In genomic region chr9:35007697-35008341, GRCm38 (mm10) we compare ENCODE assay signal across 26 mouse cellular contexts.
DNase-seq lines count a peak whose midpoint lies in the region; ATAC-seq lines count a peak whose summit lies in the region.
"Had no signal": no experiment of that assay in that cellular context is flagged by ENCODE, and none has a peak within 500 bp of the region (broad histone marks: within the 10 kb centered on the region; RNA-seq: fewer than 3 reads in every experiment).

No protein-coding gene starts in this region.

- DNase-seq in embryonic facial prominence, embryonic 14.5 days (ENCODE audit: low spot score) = peak; percentile 44
- no peak for DNase-seq in embryonic facial prominence, embryonic 10.5 days (ENCODE audit: low spot score)
- DNase-seq in left cerebral cortex, postnatal 4 days = peak; percentile 23
- DNase-seq in left cerebral cortex, postnatal 14 days (ENCODE audit: low spot score in 2 of 2) = no peak
- DNase-seq in lung, postnatal 25 days (ENCODE audit: low spot score) = no peak
- peak; percentile 12 for DNase-seq in urinary bladder, postnatal 14 days (ENCODE audit: low spot score)
- DNase-seq in urinary bladder, adult 18-20 months (ENCODE audit: low spot score in 2 of 2) = no peak
- DNase-seq: adrenal gland, postnatal 10 days; adrenal gland, postnatal 36 days; cerebellum, adult 18-20 months; cerebellum, adult 9-10 months; cerebellum, postnatal 14 days; gastrocnemius, postnatal 25 days; heart, adult 18-20 months; heart, postnatal 10 days; heart, postnatal 36 days had no signal

- no peak overlapping the region for H3K9ac ChIP-seq in embryonic facial prominence, embryonic 14.5 days (ENCODE audit: low read depth, low read length)
- H3K9ac ChIP-seq in lung, embryonic 16.5 days (ENCODE audit: low read length) = no peak overlapping the region
- H3K9ac ChIP-seq: embryonic facial prominence, embryonic 12.5 days; forebrain, embryonic 12.5 days; forebrain, embryonic 15.5 days; heart, embryonic 12.5 days; heart, embryonic 15.5 days had no signal

- H3K27me3 ChIP-seq in embryonic facial prominence, embryonic 14.5 days (replicated peaks; ENCODE audit: control insufficient read depth, insufficient read depth, low read length) = no peaks in the 10 kb centered on the region
- H3K27me3 ChIP-seq in embryonic facial prominence, embryonic 10.5 days (replicated peaks; ENCODE audit: low read depth, poor library complexity, severe bottlenecking) = no peaks in the 10 kb centered on the region; the same call in 1 of the 2 replicates
- H3K27me3 ChIP-seq in lung, embryonic 16.5 days (ENCODE audit: control insufficient read depth, insufficient read depth, low read depth, low read length) = no peaks in the 10 kb centered on the region
- H3K27me3 ChIP-seq: embryonic facial prominence, embryonic 12.5 days; forebrain, embryonic 15.5 days; heart, embryonic 15.5 days; Patski had no signal

- WGBS in embryonic facial prominence, embryonic 14.5 days = 70% methylated on average over 14 of the region's 14 CpGs
- WGBS in embryonic facial prominence, embryonic 10.5 days = 84% methylated on average over 14 of the region's 14 CpGs
- 59% methylated on average over 14 of the region's 14 CpGs for WGBS in lung, embryonic 16.5 days

- H3K4me2 ChIP-seq in embryonic facial prominence, embryonic 14.5 days (ENCODE audit: low read depth, low read length) = no peak overlapping the region
- no peak overlapping the region for H3K4me2 ChIP-seq in lung, embryonic 16.5 days (ENCODE audit: low read depth, low read length)
- H3K4me2 ChIP-seq: embryonic facial prominence, embryonic 12.5 days; forebrain, embryonic 12.5 days; forebrain, embryonic 15.5 days; heart, embryonic 12.5 days; heart, embryonic 15.5 days had no signal

- H3K9me3 ChIP-seq in embryonic facial prominence, embryonic 14.5 days (ENCODE audit: control insufficient read depth, low read length) = no peaks in the 10 kb centered on the region
- no peaks in the 10 kb centered on the region for H3K9me3 ChIP-seq in embryonic facial prominence, embryonic 10.5 days
- H3K9me3 ChIP-seq in lung, embryonic 16.5 days (ENCODE audit: control insufficient read depth, low read length) = no peaks in the 10 kb centered on the region
- H3K9me3 ChIP-seq: embryonic facial prominence, embryonic 12.5 days; forebrain, embryonic 12.5 days; forebrain, embryonic 15.5 days; G1E; heart, embryonic 12.5 days; heart, embryonic 15.5 days had no signal

- H3K4me3 ChIP-seq in embryonic facial prominence, embryonic 14.5 days (ENCODE audit: low read depth, low read length) = no peak overlapping the region
- H3K4me3 ChIP-seq in embryonic facial prominence, embryonic 10.5 days = no peak overlapping the region
- H3K4me3 ChIP-seq in lung, embryonic 16.5 days (ENCODE audit: low read length) = no peak overlapping the region
- H3K4me3 ChIP-seq: embryonic facial prominence, embryonic 12.5 days; erythroblast, embryonic 14.5 days; forebrain, embryonic 12.5 days; forebrain, embryonic 15.5 days; heart, embryonic 12.5 days; heart, embryonic 15.5 days had no signal

- H3K27ac ChIP-seq in embryonic facial prominence, embryonic 14.5 days (replicated peaks; ENCODE audit: low read depth, low read length) = no peak overlapping the region
- no peak overlapping the region for H3K27ac ChIP-seq in embryonic facial prominence, embryonic 10.5 days (replicated peaks)
- no peak overlapping the region for H3K27ac ChIP-seq in lung, embryonic 16.5 days (ENCODE audit: low read length)
- H3K27ac ChIP-seq: embryonic facial prominence, embryonic 12.5 days; forebrain, embryonic 12.5 days; forebrain, embryonic 15.5 days; heart, embryonic 15.5 days had no signal

- peak; percentile 78 for ATAC-seq in embryonic facial prominence, embryonic 14.5 days (ENCODE audit: low read depth)
- ATAC-seq in lung, embryonic 16.5 days (ENCODE audit: low read depth) = peak; percentile 51; the same call in 1 of the 2 replicates
- ATAC-seq: forebrain, embryonic 15.5 days; hindbrain, embryonic 16.5 days had no signal

- intact Hi-C loops in left cerebral cortex, postnatal 4 days (cut with DNase I) = no loop called here
- intact Hi-C loops in left cerebral cortex, postnatal 14 days (cut with DNase I) = no loop called here

- H3K4me1 ChIP-seq in embryonic facial prominence, embryonic 14.5 days (ENCODE audit: control insufficient read depth, insufficient read depth, low read length) = 0 out of 2 replicates have a peak, but pooled peaks cover 5% of the 10 kb centered on the region
- H3K4me1 ChIP-seq in embryonic facial prominence, embryonic 10.5 days = 0 out of 2 replicates have a peak, but pooled peaks cover 2% of the 10 kb centered on the region
- peaks cover 3% of the 10 kb centered on the region; the same call in 1 of the 2 replicates for H3K4me1 ChIP-seq in lung, embryonic 16.5 days (replicated peaks; ENCODE audit: control insufficient read depth, insufficient read depth, low read length)
- H3K4me1 ChIP-seq: forebrain, embryonic 12.5 days; forebrain, embryonic 15.5 days; heart, embryonic 12.5 days had no signal

- H3K36me3 ChIP-seq in embryonic facial prominence, embryonic 14.5 days (ENCODE audit: control insufficient read depth, insufficient read depth, low read length) = no peaks in the 10 kb centered on the region
- H3K36me3 ChIP-seq in embryonic facial prominence, embryonic 10.5 days (replicated peaks) = no peaks in the 10 kb centered on the region
- H3K36me3 ChIP-seq in lung, embryonic 16.5 days (ENCODE audit: control insufficient read depth, insufficient read depth, low read length) = no peaks in the 10 kb centered on the region
- H3K36me3 ChIP-seq: embryonic facial prominence, embryonic 12.5 days; forebrain, embryonic 12.5 days; forebrain, embryonic 15.5 days; G1E; heart, embryonic 12.5 days; heart, embryonic 15.5 days had no signal

Comparison
In these comparisons a context has a peak if more than half of its experiments do, and no peak if none do; other contexts are left out.
1. DNase-seq: peak in embryonic facial prominence, embryonic 14.5 days (single experiment), left cerebral cortex, postnatal 4 days (single experiment) and urinary bladder, postnatal 14 days (single experiment); none in embryonic facial prominence, embryonic 10.5 days (single experiment), left cerebral cortex, postnatal 14 days (0 of 2), lung, postnatal 25 days (single experiment) and urinary bladder, adult 18-20 months (0 of 2).